Mouse (Mus musculus) CH12.LX (cell line): Measurements from ENCODE around the gene Fbxw4.

ENCODE experiments used
- MAZ ChIP-seq: IDR thresholded peaks from 2 replicates; pipeline ENCODE4 v1.6.1; 2012; ENCODE audit warnings: low read depth, mild to moderate bottlenecking, inconsistent platforms, low read length, improper control_type of control experiment, moderate library complexity
- USF1 ChIP-seq: IDR thresholded peaks from 2 replicates; pipeline ENCODE4 v1.6.1; 2014; ENCODE audit warnings: low read depth, mild to moderate bottlenecking, inconsistent platforms, low read length, improper control_type of control experiment
- ZC3H11A ChIP-seq: IDR thresholded peaks from 2 replicates; pipeline ENCODE4 v1.6.1; 2012; ENCODE audit warnings: low read depth, mild to moderate bottlenecking, inconsistent platforms, low read length, improper control_type of control experiment

DNA sequence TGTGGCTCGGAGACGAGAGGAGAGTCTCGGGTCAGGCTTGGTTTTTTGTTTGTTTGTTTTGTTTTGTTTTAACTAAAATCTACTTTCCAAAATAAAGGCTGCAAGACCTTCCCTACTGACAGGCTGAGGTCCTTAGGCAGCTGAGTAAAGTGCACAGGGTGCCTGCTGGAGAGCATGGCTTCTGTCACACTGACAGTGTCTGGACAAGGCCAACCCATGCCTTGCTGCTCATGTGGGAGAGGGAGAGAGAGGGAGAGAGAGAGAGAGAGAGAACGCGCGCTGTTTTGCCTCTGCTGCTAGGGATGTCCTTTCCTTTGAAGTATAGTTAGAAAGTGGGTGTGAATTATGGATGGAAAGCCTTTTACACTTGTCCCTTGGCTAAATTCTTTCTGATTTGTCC, 128.6 kb downstream of the Fbxw4 start:
- TF ChIP-seq USF1 (no peak), ZC3H11A (no peak), MAZ (no peak)
